Comparison of ENCODE assay signal across 12 mouse cellular contexts in genomic region chr4:56362121-56362520, GRCm38 (mm10).
DNase-seq lines count a peak whose midpoint lies in the region; ATAC-seq and TF ChIP-seq lines count a peak whose summit lies in the region.
"Had no signal": no experiment of that assay in that cellular context is flagged by ENCODE, and none has a peak within 500 bp of the region (broad histone marks: within the 10 kb centered on the region; RNA-seq: fewer than 3 reads in every experiment).

No protein-coding gene starts in this region.

- in situ Hi-C loops in Patski (cut with MboI; ENCODE audit: low pct_unique_long_range_greater_than_20kb): loop anchor here (25.0 kb wide), 2 partner anchors 300 to 325 kb away; no protein-coding TSS in a partner anchor

- TF ChIP-seq POLR2A in heart, adult 2 months (IDR thresholded peaks at IDR 0.05; ENCODE audit: insufficient read depth, low read depth, low read length): no peak

- no peaks in the 10 kb centered on the region for H3K27me3 ChIP-seq in heart, adult 2 months (ENCODE audit: control insufficient read depth, insufficient read depth, low read length)
- no peaks in the 10 kb centered on the region for H3K27me3 ChIP-seq in heart, embryonic 12.5 days (replicated peaks)
- H3K27me3 ChIP-seq in limb, embryonic 11.5 days (ENCODE audit: control insufficient read depth, insufficient read depth, low read length): no peaks in the 10 kb centered on the region
- no peaks in the 10 kb centered on the region for H3K27me3 ChIP-seq in limb, embryonic 10.5 days (ENCODE audit: low read depth, poor library complexity, severe bottlenecking)
- H3K27me3 ChIP-seq in Patski: no peaks in the 10 kb centered on the region
- H3K27me3 ChIP-seq in embryonic facial prominence, embryonic 14.5 days (replicated peaks; ENCODE audit: control insufficient read depth, insufficient read depth, low read length): no peaks in the 10 kb centered on the region
- H3K27me3 ChIP-seq: limb, embryonic 15.5 days had no signal

- TF ChIP-seq CTCF in heart, adult 2 months (IDR thresholded peaks at IDR 0.05): peak; percentile 73
- TF ChIP-seq CTCF in Patski (IDR thresholded peaks at IDR 0.05): peak; percentile 49

- no peak overlapping the region for H3K27ac ChIP-seq in heart, adult 2 months
- no peak overlapping the region for H3K27ac ChIP-seq in heart, embryonic 12.5 days (ENCODE audit: poor library complexity, severe bottlenecking)
- H3K27ac ChIP-seq in limb, embryonic 11.5 days (replicated peaks; ENCODE audit: low read depth, low read length): no peak overlapping the region
- H3K27ac ChIP-seq in limb, embryonic 10.5 days: no peak overlapping the region
- H3K27ac ChIP-seq in embryonic facial prominence, embryonic 14.5 days (replicated peaks; ENCODE audit: low read depth, low read length): no peak overlapping the region
- H3K27ac ChIP-seq: limb, embryonic 15.5 days; midbrain, embryonic 10.5 days had no signal

- no peak overlapping the region for H3K9ac ChIP-seq in heart, adult 2 months (ENCODE audit: low read depth, low read length)
- H3K9ac ChIP-seq in heart, embryonic 12.5 days: no peak overlapping the region
- no peak overlapping the region for H3K9ac ChIP-seq in limb, embryonic 11.5 days (ENCODE audit: low read length)
- H3K9ac ChIP-seq in embryonic facial prominence, embryonic 14.5 days (ENCODE audit: low read depth, low read length): no peak overlapping the region
- H3K9ac ChIP-seq: limb, embryonic 15.5 days had no signal

- H3K4me2 ChIP-seq in heart, embryonic 12.5 days: no peak overlapping the region
- no peak overlapping the region for H3K4me2 ChIP-seq in limb, embryonic 11.5 days (ENCODE audit: low read depth, severe bottlenecking)
- H3K4me2 ChIP-seq in embryonic facial prominence, embryonic 14.5 days (ENCODE audit: low read depth, low read length): no peak overlapping the region
- H3K4me2 ChIP-seq: limb, embryonic 15.5 days had no signal

- H3K4me1 ChIP-seq in heart, adult 2 months (ENCODE audit: control insufficient read depth, insufficient read depth, low read length): no peaks in the 10 kb centered on the region
- H3K4me1 ChIP-seq in heart, embryonic 12.5 days (replicated peaks): no peaks in the 10 kb centered on the region
- no peaks in the 10 kb centered on the region for H3K4me1 ChIP-seq in limb, embryonic 11.5 days (ENCODE audit: control insufficient read depth, insufficient read depth, low read length)
- H3K4me1 ChIP-seq in limb, embryonic 10.5 days: no peaks in the 10 kb centered on the region
- no peaks in the 10 kb centered on the region for H3K4me1 ChIP-seq in embryonic facial prominence, embryonic 14.5 days (ENCODE audit: control insufficient read depth, insufficient read depth, low read length)
- H3K4me1 ChIP-seq: midbrain, embryonic 10.5 days had no signal

- intact Hi-C loops in heart, adult 2 months (cut with DNase I): loop anchor here (2.0 to 10.0 kb wide), 3 partner anchors 323 to 847 kb away; no protein-coding TSS in a partner anchor

- POLR2A ChIA-PET in Patski (lab: Charles Lee): no interaction called here

- CTCF ChIA-PET in Patski (lab: Charles Lee): interaction anchor here (1.4 to 2.3 kb wide), 3 partner anchors 10 to 832 kb away, joined by 3 to 16 read pairs (median 3); no protein-coding TSS in a partner anchor

- 32% methylated on average over 6 of the region's 6 CpGs for WGBS in heart, adult 2 months
- WGBS in heart, embryonic 12.5 days: 35% methylated on average over 6 of the region's 6 CpGs
- 59% methylated on average over 6 of the region's 6 CpGs for WGBS in limb, embryonic 11.5 days
- 66% methylated on average over 6 of the region's 6 CpGs for WGBS in limb, embryonic 10.5 days
- 46% methylated on average over 6 of the region's 6 CpGs for WGBS in embryonic facial prominence, embryonic 14.5 days

- no peak overlapping the region for H3K4me3 ChIP-seq in heart, adult 2 months
- H3K4me3 ChIP-seq in heart, embryonic 12.5 days: no peak overlapping the region
- no peak overlapping the region for H3K4me3 ChIP-seq in limb, embryonic 11.5 days (ENCODE audit: low read depth, low read length)
- no peak overlapping the region for H3K4me3 ChIP-seq in limb, embryonic 10.5 days
- H3K4me3 ChIP-seq in embryonic facial prominence, embryonic 14.5 days (ENCODE audit: low read depth, low read length): no peak overlapping the region
- H3K4me3 ChIP-seq: limb, embryonic 15.5 days; midbrain, embryonic 10.5 days had no signal

- H3K79me2 ChIP-seq in heart, adult 2 months (replicated peaks; ENCODE audit: control insufficient read depth, insufficient read depth, low read length): no peaks in the 10 kb centered on the region

- no peaks in the 10 kb centered on the region for H3K36me3 ChIP-seq in heart, adult 2 months (ENCODE audit: control insufficient read depth, insufficient read depth, low read length)
- H3K36me3 ChIP-seq in heart, embryonic 12.5 days: no peaks in the 10 kb centered on the region
- H3K36me3 ChIP-seq in limb, embryonic 11.5 days (ENCODE audit: control insufficient read depth, insufficient read depth, low read length): no peaks in the 10 kb centered on the region
- no peaks in the 10 kb centered on the region for H3K36me3 ChIP-seq in limb, embryonic 10.5 days
- H3K36me3 ChIP-seq in embryonic facial prominence, embryonic 14.5 days (ENCODE audit: control insufficient read depth, insufficient read depth, low read length): no peaks in the 10 kb centered on the region
- H3K36me3 ChIP-seq: limb, embryonic 15.5 days; midbrain, embryonic 10.5 days had no signal

- no peaks in the 10 kb centered on the region for H3K9me3 ChIP-seq in heart, embryonic 12.5 days (replicated peaks)
- no peaks in the 10 kb centered on the region for H3K9me3 ChIP-seq in limb, embryonic 11.5 days (ENCODE audit: control insufficient read depth, low read length)
- no peaks in the 10 kb centered on the region for H3K9me3 ChIP-seq in limb, embryonic 10.5 days (replicated peaks)
- no peaks in the 10 kb centered on the region for H3K9me3 ChIP-seq in embryonic facial prominence, embryonic 14.5 days (ENCODE audit: control insufficient read depth, low read length)
- H3K9me3 ChIP-seq: limb, embryonic 15.5 days; midbrain, embryonic 10.5 days had no signal

- no peak for TF ChIP-seq EP300 in heart, adult 2 months (IDR thresholded peaks at IDR 0.05; ENCODE audit: insufficient read depth, low read depth, low read length)

- no peak for ATAC-seq in heart, embryonic 12.5 days (ENCODE audit: insufficient number of reproducible peaks, low FRiP score)
- ATAC-seq in limb, embryonic 11.5 days (ENCODE audit: insufficient number of reproducible peaks, low FRiP score, low TSS enrichment, low read depth): no peak
- ATAC-seq in Patski: no peak
- ATAC-seq in embryonic facial prominence, embryonic 14.5 days (ENCODE audit: low read depth): no peak

- no peak for DNase-seq in heart, adult 2 months
- peak; percentile 24 for DNase-seq in limb, embryonic 11.5 days (ENCODE audit: low spot score)
- DNase-seq in limb, embryonic 10.5 days (ENCODE audit: low spot score): no peak
- DNase-seq in Patski (ENCODE audit: low read depth, low spot score): no peak
- peak; percentile 71 for DNase-seq in embryonic facial prominence, embryonic 14.5 days (ENCODE audit: low spot score)
- DNase-seq in right cerebral cortex, adult 2 months (ENCODE audit: low spot score in 2 of 2): no peak
- DNase-seq: adrenal gland, adult 8-10 months; cerebellum, adult 9-11 months; layer of hippocampus, adult 9-11 months had no signal

Comparison
In these comparisons a context has a peak if more than half of its experiments do, and no peak if none do; other contexts are left out.
1. DNase-seq: peak in limb, embryonic 11.5 days (single experiment) and embryonic facial prominence, embryonic 14.5 days (single experiment); none in heart, adult 2 months (0 of 2), limb, embryonic 10.5 days (single experiment), Patski (single experiment) and right cerebral cortex, adult 2 months (0 of 2).